Mouse (Mus musculus) Muller cell, postnatal 12 days (primary cell): ENCODE measurements around the gene Tsku.
A peak's percentile ranks its signal among the peaks of the same experiment; 100 is the strongest.

Experiments used
- DNase-seq: peaks from one replicate; pipeline ENCODE4 v3.0.0-alpha.2; 2015; ENCODE audit errors: inconsistent ontology term

Gene Tsku

GRCm38 (mm10) chr7:98328311-98328710, 32.8 kb downstream of the Tsku start:
- DNase-seq = no peak

GRCm38 (mm10) chr7:98326051-98326450, 35.1 kb downstream of the Tsku start:
- peak; percentile 68 for DNase-seq

- no peak for DNase-seq
These were observed 36.9 kb downstream of the Tsku start for GRCm38 (mm10) chr7:98324228-98324627.

- peak; percentile 94 for DNase-seq
These were observed 37.7 kb downstream of the Tsku start for GRCm38 (mm10) chr7:98323288-98324019.

GRCm38 (mm10) chr7:98322415-98322814, 38.7 kb downstream of the Tsku start:
- DNase-seq = no peak

- DNase-seq = no peak
These were observed 40.0 kb downstream of the Tsku start, which contains the start of gene Acer3 for GRCm38 (mm10) chr7:98321083-98321482. Gene Acer3, minus strand, starts transcription at chr7:98321208.

- no peak for DNase-seq
These were observed 41.0 kb downstream of the Tsku start for GRCm38 (mm10) chr7:98320006-98320556.

GRCm38 (mm10) chr7:98316568-98316967, 44.6 kb downstream of the Tsku start:
- no peak for DNase-seq

- no peak for DNase-seq
These were observed 46.0 kb downstream of the Tsku start for GRCm38 (mm10) chr7:98315087-98315486.

- DNase-seq = no peak
These were observed 48.8 kb downstream of the Tsku start for GRCm38 (mm10) chr7:98312185-98312920.

- DNase-seq = no peak
These were observed 50.9 kb downstream of the Tsku start for GRCm38 (mm10) chr7:98310266-98310665.

- peak; percentile 97 for DNase-seq
These were observed 51.7 kb downstream of the Tsku start for GRCm38 (mm10) chr7:98309219-98310030.

GRCm38 (mm10) chr7:98308607-98309218, 52.4 kb downstream of the Tsku start:
- no peak for DNase-seq

- no peak for DNase-seq
These were observed 53.1 kb downstream of the Tsku start for GRCm38 (mm10) chr7:98307921-98308606.

- no peak for DNase-seq
These were observed 53.7 kb downstream of the Tsku start for GRCm38 (mm10) chr7:98307411-98307810.
